Mouse (Mus musculus): Measurements from ENCODE around the gene Mapk9. TPM values are rescaled to one million over a fixed set of nuclear protein-coding genes. Genes with fewer than 3 reads are reported as not detected.

Gene Mapk9
- polyA plus RNA-seq, 2 experiments: 34.7 to 39.4 TPM

DNA sequence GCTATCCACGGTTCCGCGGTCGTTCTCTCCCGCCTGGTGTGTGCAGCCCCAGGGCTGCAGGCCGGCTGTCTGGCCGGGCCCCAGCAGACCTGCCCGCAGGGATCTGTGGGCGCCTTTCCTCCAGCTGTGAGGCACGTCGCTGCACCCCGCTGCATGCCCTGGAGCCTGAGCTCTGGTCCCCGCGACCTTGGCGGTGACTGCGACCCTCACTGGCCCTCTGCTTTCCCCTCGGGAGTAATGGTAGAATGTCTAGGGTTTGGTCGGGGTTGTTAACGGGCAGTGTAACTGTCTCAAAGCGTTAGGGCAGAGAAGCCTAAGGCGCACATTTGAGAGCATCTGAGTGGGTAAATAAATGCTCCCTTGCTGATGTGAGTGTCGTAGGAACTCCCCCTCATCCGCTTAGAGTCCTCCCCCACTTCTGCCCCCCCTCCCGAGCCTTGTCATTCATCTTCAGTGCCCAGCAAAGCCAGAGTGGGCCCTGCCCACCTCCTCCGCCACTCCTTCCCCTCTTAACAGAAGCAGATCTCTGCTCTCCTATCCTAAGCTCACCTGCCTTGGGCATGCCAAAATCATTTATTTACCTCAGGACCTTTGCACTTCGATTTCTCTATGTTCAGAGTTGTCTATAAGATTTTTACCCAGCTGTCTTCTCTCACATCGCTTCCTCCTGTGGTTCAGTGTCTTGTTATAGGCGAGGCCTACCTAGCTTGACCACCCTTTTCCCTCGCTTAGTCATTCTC, 690 bp downstream of the Mapk9 start:
- H3K27ac ChIP-seq (replicated peaks; ENCODE audit: low read depth, low read length): peak overlapping the region; percentile 63
- H3K4me3 ChIP-seq (replicated peaks; ENCODE audit: low read length): peak overlapping the region; percentile 90
- no peak for DNase-seq (ENCODE audit: low spot score)
- peaks cover 13% of the 10 kb centered on the region for H3K4me1 ChIP-seq (ENCODE audit: control insufficient read depth, insufficient read depth, low read length)
- TF ChIP-seq POLR2A (IDR thresholded peaks at IDR 0.05; ENCODE audit: borderline replicate concordance, extremely low read depth, insufficient read depth, insufficient read length): no peak
- no peak for ATAC-seq (ENCODE audit: low FRiP score, low read depth)
- H3K36me3 ChIP-seq (ENCODE audit: control insufficient read depth, insufficient read depth, low read length): no peaks in the 10 kb centered on the region
- WGBS: 9% methylated on average over 29 of the region's 29 CpGs
- peak overlapping the region; percentile 89 for H3K9ac ChIP-seq (ENCODE audit: low read depth, low read length, severe bottlenecking)
- H3K9me3 ChIP-seq (ENCODE audit: control insufficient read depth, low read length): no peaks in the 10 kb centered on the region
- peak overlapping the region; percentile 84 for H3K4me2 ChIP-seq (replicated peaks; ENCODE audit: low read depth, low read length, severe bottlenecking)
- no peaks in the 10 kb centered on the region for H3K27me3 ChIP-seq (ENCODE audit: control insufficient read depth, insufficient read depth, low read length)

DNA sequence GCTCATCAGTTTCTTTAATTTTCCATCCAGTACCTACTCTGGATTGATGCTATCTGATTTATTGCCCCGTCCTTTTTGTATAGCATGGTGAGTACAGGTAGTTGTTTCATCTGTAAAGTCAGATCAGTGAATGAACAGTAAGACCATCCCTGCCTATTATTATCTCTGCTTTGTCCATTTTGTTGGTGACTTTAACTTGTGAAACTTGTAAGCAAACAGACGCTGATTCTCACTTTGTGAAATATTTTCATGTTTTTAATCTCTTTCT, 1.2 kb downstream of the Mapk9 start:
- Histone ChIP-seq H3K4me1 (ENCODE audit: control insufficient read depth, insufficient read depth, low read length) (peaks cover 13% of the 10 kb centered on the region), H3K27ac (replicated peaks; ENCODE audit: low read depth, low read length) (no peak overlapping the region), H3K36me3 (ENCODE audit: control insufficient read depth, insufficient read depth, low read length) (no peaks in the 10 kb centered on the region), H3K4me2 (replicated peaks; ENCODE audit: low read depth, low read length, severe bottlenecking) (peak overlapping the region; percentile 84), H3K9me3 (ENCODE audit: control insufficient read depth, low read length) (no peaks in the 10 kb centered on the region), H3K9ac (ENCODE audit: low read depth, low read length, severe bottlenecking) (peak overlapping the region; percentile 89; the same call in 1 of the 2 replicates), H3K4me3 (replicated peaks; ENCODE audit: low read length) (peak overlapping the region; percentile 90), H3K27me3 (ENCODE audit: control insufficient read depth, insufficient read depth, low read length) (no peaks in the 10 kb centered on the region)
- no peak for ATAC-seq (ENCODE audit: low FRiP score, low read depth)
- no peak for DNase-seq (ENCODE audit: low spot score)
- no peak for TF ChIP-seq POLR2A (IDR thresholded peaks at IDR 0.05; ENCODE audit: borderline replicate concordance, extremely low read depth, insufficient read depth, insufficient read length)
- 81% methylated on average over 2 of the region's 2 CpGs for WGBS

DNA sequence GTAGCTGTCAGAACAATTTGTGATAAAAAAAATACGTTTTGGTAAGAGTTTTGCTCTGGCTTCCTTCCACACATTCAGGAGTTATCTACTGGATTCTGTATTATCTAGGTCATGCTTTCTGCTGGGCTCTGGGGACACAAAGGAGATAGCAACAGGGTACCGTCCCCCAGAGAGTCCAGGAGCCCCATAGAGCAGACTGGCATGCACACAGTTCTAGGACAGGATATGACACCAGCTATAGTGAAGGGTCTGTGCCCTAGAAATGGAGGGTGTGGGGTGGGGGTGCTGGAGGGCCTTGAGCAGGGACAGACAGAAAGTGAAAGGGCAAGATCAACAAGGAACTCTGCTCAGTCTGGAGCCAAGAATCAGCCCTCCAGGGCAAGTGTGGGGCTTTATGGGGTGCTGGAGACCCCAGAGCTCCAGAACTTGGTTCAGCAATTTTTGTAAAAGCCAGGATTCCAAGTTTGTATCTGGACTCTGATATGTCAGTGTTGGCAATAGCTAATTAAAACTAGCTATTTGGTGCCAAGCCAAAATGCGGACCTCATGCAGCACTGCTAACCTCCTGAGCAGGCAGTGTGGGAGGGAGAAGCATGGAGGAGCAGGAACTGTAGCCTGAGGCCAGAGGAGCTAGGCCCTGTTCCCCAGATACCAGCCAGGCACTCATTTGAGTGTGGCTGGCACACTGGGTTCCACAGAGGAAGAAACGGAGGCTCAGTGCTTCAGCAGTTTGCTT, 1.7 kb downstream of the Mapk9 start:
- TF ChIP-seq POLR2A (IDR thresholded peaks at IDR 0.05; ENCODE audit: borderline replicate concordance, extremely low read depth, insufficient read depth, insufficient read length): no peak
- Histone ChIP-seq H3K4me3 (replicated peaks; ENCODE audit: low read length) (0 out of 2 replicates have a peak overlapping the region, but pooled peaks have one; percentile 7), H3K9me3 (ENCODE audit: control insufficient read depth, low read length) (no peaks in the 10 kb centered on the region), H3K27ac (replicated peaks; ENCODE audit: low read depth, low read length) (no peak overlapping the region), H3K4me1 (ENCODE audit: control insufficient read depth, insufficient read depth, low read length) (peaks cover 13% of the 10 kb centered on the region), H3K9ac (ENCODE audit: low read depth, low read length, severe bottlenecking) (peak overlapping the region; percentile 89), H3K36me3 (ENCODE audit: control insufficient read depth, insufficient read depth, low read length) (no peaks in the 10 kb centered on the region), H3K27me3 (ENCODE audit: control insufficient read depth, insufficient read depth, low read length) (no peaks in the 10 kb centered on the region), H3K4me2 (replicated peaks; ENCODE audit: low read depth, low read length, severe bottlenecking) (0 out of 2 replicates have a peak overlapping the region, but pooled peaks have one; percentile 0)
- DNase-seq (ENCODE audit: low spot score) (no peak), ATAC-seq (ENCODE audit: low FRiP score, low read depth) (no peak)
- 64% methylated on average over 4 of the region's 4 CpGs for WGBS

DNA sequence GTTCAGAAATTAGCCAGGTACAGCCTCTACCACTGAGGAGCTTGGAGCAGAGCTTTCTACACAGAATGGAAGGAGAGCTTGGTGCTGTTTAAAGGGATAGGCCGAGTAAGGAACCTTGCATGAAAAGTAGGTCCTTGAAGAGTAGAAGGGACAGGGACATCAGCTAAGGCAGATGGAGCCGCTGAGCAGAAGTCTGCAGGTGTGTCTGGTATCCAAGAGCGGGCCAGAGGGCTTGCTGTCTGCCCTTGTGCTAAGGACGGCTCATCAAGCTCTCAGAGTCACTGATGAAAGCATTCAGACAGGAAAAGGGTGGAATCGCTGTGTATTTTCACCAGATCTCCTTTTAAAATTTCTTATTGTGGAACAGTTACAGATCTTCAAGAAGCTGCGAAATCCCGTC, 3.8 kb downstream of the Mapk9 start:
- no peak overlapping the region for H3K4me2 ChIP-seq (replicated peaks; ENCODE audit: low read depth, low read length, severe bottlenecking)
- H3K9me3 ChIP-seq (ENCODE audit: control insufficient read depth, low read length): no peaks in the 10 kb centered on the region
- 95% methylated on average over 7 of the region's 7 CpGs for WGBS
- H3K27ac ChIP-seq (replicated peaks; ENCODE audit: low read depth, low read length): no peak overlapping the region
- ATAC-seq (ENCODE audit: low FRiP score, low read depth) (no peak), DNase-seq (ENCODE audit: low spot score) (no peak)
- no peak overlapping the region for H3K4me3 ChIP-seq (replicated peaks; ENCODE audit: low read length)
- TF ChIP-seq POLR2A (IDR thresholded peaks at IDR 0.05; ENCODE audit: borderline replicate concordance, extremely low read depth, insufficient read depth, insufficient read length): no peak
- no peaks in the 10 kb centered on the region for H3K27me3 ChIP-seq (ENCODE audit: control insufficient read depth, insufficient read depth, low read length)
- no peak overlapping the region for H3K9ac ChIP-seq (ENCODE audit: low read depth, low read length, severe bottlenecking)
- peaks cover 9% of the 10 kb centered on the region; the same call in 1 of the 2 replicates for H3K36me3 ChIP-seq (ENCODE audit: control insufficient read depth, insufficient read depth, low read length)
- peaks cover 13% of the 10 kb centered on the region for H3K4me1 ChIP-seq (ENCODE audit: control insufficient read depth, insufficient read depth, low read length)

DNA sequence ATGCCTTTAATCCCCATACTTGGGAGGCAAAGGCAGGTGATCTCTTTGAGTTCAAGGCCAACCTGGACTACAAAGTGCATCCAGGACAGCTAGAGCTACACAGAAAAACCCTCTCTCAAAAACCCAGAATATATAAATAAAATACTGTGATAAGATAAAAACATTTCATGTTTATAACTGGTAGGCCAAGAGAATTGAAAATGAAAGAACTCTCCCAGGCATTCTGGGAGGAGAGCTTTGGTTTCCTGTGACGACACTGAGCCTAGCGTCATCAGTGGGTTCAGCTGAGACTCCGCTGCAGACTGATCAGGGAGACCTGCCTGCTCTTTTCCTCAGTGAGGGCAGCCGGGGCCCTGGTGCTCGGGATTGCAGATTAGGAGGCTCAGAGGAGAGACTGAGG, 8.6 kb downstream of the Mapk9 start:
- Histone ChIP-seq H3K27ac (replicated peaks; ENCODE audit: low read depth, low read length) (no peak overlapping the region), H3K4me1 (ENCODE audit: control insufficient read depth, insufficient read depth, low read length) (no peaks in the 10 kb centered on the region), H3K9ac (ENCODE audit: low read depth, low read length, severe bottlenecking) (no peak overlapping the region), H3K4me2 (replicated peaks; ENCODE audit: low read depth, low read length, severe bottlenecking) (no peak overlapping the region), H3K36me3 (ENCODE audit: control insufficient read depth, insufficient read depth, low read length) (peaks cover 22% of the 10 kb centered on the region), H3K27me3 (ENCODE audit: control insufficient read depth, insufficient read depth, low read length) (no peaks in the 10 kb centered on the region), H3K9me3 (ENCODE audit: control insufficient read depth, low read length) (no peaks in the 10 kb centered on the region), H3K4me3 (replicated peaks; ENCODE audit: low read length) (no peak overlapping the region)
- DNase-seq (ENCODE audit: low spot score) (no peak), ATAC-seq (ENCODE audit: low FRiP score, low read depth) (no peak)
- no peak for TF ChIP-seq POLR2A (IDR thresholded peaks at IDR 0.05; ENCODE audit: borderline replicate concordance, extremely low read depth, insufficient read depth, insufficient read length)
- 85% methylated on average over 5 of the region's 5 CpGs for WGBS

All from limb, embryonic 14.5 days (tissue).